Mouse (Mus musculus) heart, postnatal 0 days (tissue): ENCODE results near the gene Hfe2. TPM values are rescaled to one million over a fixed set of nuclear protein-coding genes. Genes with fewer than 3 reads are reported as not detected.

ENCODE experiments used
- ATAC-seq: fragments of 200-750 bp; cut with Nextera tagmentation; 2 replicates; pipeline ENCODE4 v1.8.0; 2017; ENCODE audit warnings: low read depth, moderate number of reproducible peaks, moderate library complexity; ENCODE audit not compliant: insufficient read depth
- DNase-seq: peaks from one replicate; pipeline ENCODE4 v3.0.0-alpha.2; 2016; ENCODE audit warnings: low spot score
- H3K27ac ChIP-seq: fragments of 300-500 bp; sonication (generic); 2 replicates; pipeline ENCODE4 v1.5.1; 2014; ENCODE audit warnings: low read depth, mild to moderate bottlenecking
- H3K27me3 ChIP-seq: fragments of 300-500 bp; sonication (generic); 2 replicates; pipeline ENCODE4 v1.6.1; 2014; ENCODE audit warnings: low read length, mixed read lengths; ENCODE audit not compliant: control insufficient read depth, insufficient read depth
- H3K36me3 ChIP-seq: fragments of 300-500 bp; sonication (generic); replicated peaks from 2 replicates; pipeline ENCODE4 v1.6.1; 2014; ENCODE audit warnings: low read length, mixed read lengths; ENCODE audit not compliant: control insufficient read depth, insufficient read depth
- H3K4me1 ChIP-seq: fragments of 300-500 bp; sonication (generic); 2 replicates; pipeline ENCODE4 v1.6.1; 2014; ENCODE audit warnings: antibody characterized with exemption; ENCODE audit not compliant: control insufficient read depth, insufficient read depth
- H3K4me2 ChIP-seq: fragments of 300-500 bp; sonication (generic); 2 replicates; pipeline ENCODE4 v1.6.1; 2014; ENCODE audit warnings: low read depth, mild to moderate bottlenecking, low read length, moderate library complexity
- H3K4me3 ChIP-seq: fragments of 300-500 bp; sonication (generic); 2 replicates; pipeline ENCODE4 v1.5.1; 2014; ENCODE audit warnings: low read depth, low read length
- H3K9ac ChIP-seq: fragments of 300-500 bp; sonication (generic); replicated peaks from 2 replicates; pipeline ENCODE4 v1.6.1; 2014; ENCODE audit warnings: low read depth, low read length, mixed read lengths
- H3K9me3 ChIP-seq: fragments of 300-500 bp; sonication (generic); replicated peaks from 2 replicates; pipeline ENCODE4 v1.6.1; 2016; ENCODE audit warnings: low read length; ENCODE audit not compliant: control insufficient read depth
- CTCF ChIP-seq: IDR thresholded peaks from 2 replicates; pipeline ENCODE4 v1.5.1; 2016; ENCODE audit warnings: antibody characterized with exemption, control low read depth, low read depth
- EP300 ChIP-seq: IDR thresholded peaks from 2 replicates; pipeline ENCODE4 v1.6.1; 2016; ENCODE audit warnings: antibody characterized with exemption, low read depth
- WGBS: fragments of 180-500 bp; shearing (Covaris S2); extraction: QIAGEN DNeasy Blood & Tissue Kit; methylation state at CpG from one replicate; pipeline ENCODE4 v1.1.7; 2014; 5-methylcytosine and 5-hydroxymethylcytosine counted together
- polyA plus RNA-seq: library from polyadenylated mRNA; unstranded; fragments of >200 nt; fragmentation: Nextera tagmentation; extraction: Ambion mirVana; gene quantifications from 2 replicates; pipeline ENCODE4 v1.2.1, GENCODE M21; 2015
- total RNA-seq: library from RNA; depleted of rRNA; stranded (reverse); fragments of >200 nt; gene quantifications from 2 replicates; pipeline ENCODE4 v1.2.3, GENCODE M21; 2014; ENCODE audit warnings: low replicate concordance

Gene Hfe2
- total and polyA plus RNA-seq, 2 experiments from 2014 or later = 25.9 to 81.3 TPM

DNA sequence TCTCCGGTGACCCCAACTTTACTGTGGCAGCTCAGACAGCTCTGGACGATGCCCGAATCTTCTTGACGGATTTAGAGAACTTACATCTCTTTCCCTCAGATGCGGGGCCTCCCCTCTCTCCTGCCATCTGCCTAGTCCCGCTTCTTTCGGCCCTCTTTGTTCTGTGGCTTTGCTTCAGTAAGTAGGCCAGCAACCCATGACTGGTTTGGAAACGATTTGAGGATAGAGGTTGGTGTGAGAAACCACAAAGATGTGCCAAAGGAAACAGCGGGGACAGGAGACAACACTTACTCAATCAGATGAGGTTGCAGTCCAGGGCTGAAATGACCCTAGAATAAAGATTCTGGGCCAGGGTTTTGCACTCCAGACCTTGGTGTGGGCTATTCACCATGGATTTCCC lies 3.5 kb downstream of the Hfe2 start:
- Histone ChIP-seq H3K4me2 (no peak overlapping the region), H3K4me1 (peaks cover 26% of the 10 kb centered on the region), H3K27me3 (peaks cover 16% of the 10 kb centered on the region; the same call in 1 of the 2 replicates), H3K9me3 (no peaks in the 10 kb centered on the region), H3K4me3 (no peak overlapping the region), H3K27ac (no peak overlapping the region), H3K9ac (no peak overlapping the region), H3K36me3 (peaks cover 12% of the 10 kb centered on the region; the same call in 1 of the 2 replicates)
- ATAC-seq (no peak), DNase-seq (no peak)
- TF ChIP-seq EP300 = no peak
- WGBS = 65% methylated on average over 9 of the region's 9 CpGs

DNA sequence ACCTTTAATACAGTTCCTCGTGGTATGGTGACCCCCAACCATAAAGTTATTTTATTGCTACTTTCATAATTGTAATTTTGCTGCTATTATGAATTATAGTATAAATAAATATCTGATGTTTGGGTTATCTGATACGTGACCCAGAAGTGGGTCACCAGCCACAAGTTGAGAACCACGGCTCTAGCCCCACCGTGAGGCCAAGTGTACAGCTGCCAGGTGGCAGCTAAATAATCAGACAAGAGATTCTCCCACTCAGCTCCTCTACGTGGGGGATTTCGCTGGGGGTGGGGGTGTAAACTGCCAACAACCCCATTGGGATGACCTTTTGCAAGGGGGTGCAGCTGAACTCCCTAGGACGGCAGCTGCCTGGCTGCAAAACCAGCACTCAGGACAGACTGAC lies 7.1 kb downstream of the Hfe2 start:
- H3K4me1 ChIP-seq = peaks cover 4% of the 10 kb centered on the region; the same call in 1 of the 2 replicates
- H3K9ac ChIP-seq = no peak overlapping the region
- 36% methylated on average over 7 of the region's 7 CpGs for WGBS

DNA sequence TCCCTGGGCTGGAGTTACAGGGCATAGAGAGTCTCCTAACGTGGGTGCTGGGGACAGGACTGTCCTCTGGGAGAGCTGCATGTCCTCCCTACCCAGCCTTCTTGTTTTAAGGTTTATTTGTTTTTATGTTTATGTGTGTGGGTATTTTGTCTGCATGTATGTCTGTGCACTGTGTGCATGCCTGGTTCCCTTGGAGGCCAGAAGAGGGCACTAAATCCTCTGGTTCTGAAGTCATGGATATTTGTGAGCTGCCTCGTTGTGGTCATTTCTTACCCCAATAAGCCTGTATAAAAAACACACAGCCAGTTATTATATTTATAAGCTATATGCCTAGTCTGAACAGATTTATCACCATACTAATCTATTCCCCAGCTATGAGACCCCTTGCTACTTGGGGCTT lies 9.3 kb downstream of the Hfe2 start:
- Histone ChIP-seq H3K9me3 (no peaks in the 10 kb centered on the region), H3K4me3 (no peak overlapping the region), H3K36me3 (0 out of 2 replicates have a peak, but pooled peaks cover 2% of the 10 kb centered on the region), H3K9ac (no peak overlapping the region), H3K27ac (no peak overlapping the region), H3K27me3 (no peaks in the 10 kb centered on the region), H3K4me2 (no peak overlapping the region), H3K4me1 (no peaks in the 10 kb centered on the region)
- no peak for TF ChIP-seq CTCF
- no peak for TF ChIP-seq EP300
- DNase-seq (no peak), ATAC-seq (no peak)
- WGBS = 51% methylated on average over 2 of the region's 2 CpGs

More for the DNA sequence above, 7.1 kb downstream of the Hfe2 start:
- ATAC-seq (no peak), DNase-seq (no peak)
- Histone ChIP-seq H3K9me3 (no peaks in the 10 kb centered on the region), H3K27ac (no peak overlapping the region), H3K4me3 (no peak overlapping the region), H3K36me3 (peaks cover 12% of the 10 kb centered on the region; the same call in 1 of the 2 replicates), H3K27me3 (peaks cover 10% of the 10 kb centered on the region; the same call in 1 of the 2 replicates), H3K4me2 (no peak overlapping the region)
- peak; percentile 31 for TF ChIP-seq CTCF
- TF ChIP-seq EP300 = no peak

DNA sequence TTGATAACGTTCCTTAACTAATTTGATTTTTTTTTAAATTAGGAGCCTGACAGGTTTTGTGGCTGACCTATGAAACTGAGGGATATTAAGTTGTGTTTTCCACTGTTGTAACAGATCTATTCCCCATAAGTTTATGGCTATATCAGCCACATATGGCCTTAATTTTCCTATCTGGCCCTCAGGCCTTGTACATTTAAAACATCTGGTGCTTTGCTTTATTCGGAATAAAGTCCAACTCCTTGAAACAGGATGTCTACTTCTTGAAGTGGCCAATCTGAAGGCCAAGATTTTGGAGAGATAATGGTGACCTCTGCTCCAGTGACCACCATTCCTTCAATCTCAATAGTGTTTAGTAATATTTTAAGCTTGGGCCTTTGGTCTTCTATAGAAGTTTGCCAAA lies 14.3 kb downstream of the Hfe2 start:
- Histone ChIP-seq H3K27ac (no peak overlapping the region), H3K36me3 (no peaks in the 10 kb centered on the region), H3K9me3 (no peaks in the 10 kb centered on the region), H3K4me1 (no peaks in the 10 kb centered on the region), H3K9ac (no peak overlapping the region), H3K27me3 (no peaks in the 10 kb centered on the region), H3K4me2 (no peak overlapping the region), H3K4me3 (no peak overlapping the region)
- ATAC-seq = no peak
- 75% methylated on average over 2 of the region's 2 CpGs for WGBS
- TF ChIP-seq CTCF = no peak
- no peak for TF ChIP-seq EP300
- DNase-seq = no peak

DNA sequence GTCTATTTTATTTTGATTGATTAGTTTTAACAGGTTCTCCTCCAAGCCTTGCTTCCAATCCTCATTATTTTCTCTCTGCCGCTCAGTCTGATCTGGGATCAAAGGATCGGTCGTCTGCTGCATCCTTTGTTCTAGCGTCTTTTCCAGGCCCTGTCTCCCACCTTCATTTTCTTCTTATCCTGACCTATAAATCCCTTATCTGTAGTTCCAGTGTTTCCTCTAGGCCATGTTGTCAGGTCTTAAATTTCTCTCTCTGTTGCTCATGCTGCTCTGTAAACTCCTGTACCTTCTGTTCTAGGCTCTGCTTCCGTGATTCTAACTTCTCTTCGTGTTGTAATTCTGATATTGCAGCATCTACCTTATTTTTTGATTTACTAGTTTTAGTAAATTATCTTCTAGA lies 15.8 kb downstream of the Hfe2 start:
- H3K9ac ChIP-seq = no peak overlapping the region
- H3K27ac ChIP-seq = no peak overlapping the region
- H3K4me2 ChIP-seq = no peak overlapping the region
- 49% methylated on average over 6 of the region's 6 CpGs for WGBS
- ATAC-seq (no peak), DNase-seq (no peak)
- no peaks in the 10 kb centered on the region for H3K9me3 ChIP-seq
- TF ChIP-seq CTCF (no peak), EP300 (no peak)
- no peaks in the 10 kb centered on the region for H3K4me1 ChIP-seq
- H3K36me3 ChIP-seq = no peaks in the 10 kb centered on the region
- H3K4me3 ChIP-seq = no peak overlapping the region
- no peaks in the 10 kb centered on the region for H3K27me3 ChIP-seq

DNA sequence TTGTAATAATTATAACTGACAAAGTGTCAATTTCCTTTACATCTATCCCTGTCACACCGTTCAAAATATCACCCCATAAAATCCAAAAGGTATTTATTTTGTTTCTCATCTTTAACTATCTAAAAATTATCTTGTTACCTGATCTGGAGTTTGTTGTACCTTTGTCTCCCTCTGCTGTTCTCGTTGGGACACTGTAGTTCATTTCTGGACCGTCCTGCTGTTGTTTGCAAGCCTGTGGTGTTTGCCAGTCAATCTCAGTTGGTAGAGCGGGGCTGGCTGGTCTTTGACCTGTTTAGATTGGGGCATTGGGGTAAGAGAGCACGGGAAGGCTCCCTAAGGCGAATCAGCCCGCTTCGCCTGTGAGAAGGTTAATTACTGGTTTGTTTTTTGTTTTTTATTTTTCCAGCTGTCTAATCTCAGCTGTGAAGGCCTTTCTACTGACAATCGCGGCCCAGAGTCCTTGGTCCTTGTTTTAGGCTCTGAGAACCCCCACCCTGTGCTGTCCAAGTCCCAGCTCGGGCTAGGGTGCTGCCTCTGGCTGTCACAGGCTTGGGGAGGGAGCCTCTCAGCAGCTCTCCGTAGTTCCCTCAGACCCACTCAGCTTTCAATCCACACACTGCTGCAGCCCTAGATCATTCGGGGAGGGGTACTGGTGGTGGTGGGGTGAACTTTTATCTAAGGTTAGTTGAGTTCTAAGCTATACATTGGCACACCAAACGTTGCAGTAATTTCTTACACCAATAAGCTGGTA lies 16.5 kb downstream of the Hfe2 start:
- H3K36me3 ChIP-seq = no peaks in the 10 kb centered on the region
- H3K4me2 ChIP-seq = no peak overlapping the region
- DNase-seq (no peak), ATAC-seq (no peak)
- no peaks in the 10 kb centered on the region for H3K4me1 ChIP-seq
- H3K9me3 ChIP-seq = no peaks in the 10 kb centered on the region
- WGBS = 24% methylated on average over 14 of the region's 14 CpGs
- H3K27me3 ChIP-seq = no peaks in the 10 kb centered on the region
- TF ChIP-seq CTCF = peak; percentile 56
- TF ChIP-seq EP300 = no peak
- H3K9ac ChIP-seq = no peak overlapping the region
- no peak overlapping the region for H3K27ac ChIP-seq
- no peak overlapping the region for H3K4me3 ChIP-seq
